Mouse (Mus musculus): ENCODE data around the gene Nxnl1.

Nxnl1 gene

GRCm38 (mm10) chr8:71593556-71594323, 27.3 kb upstream of the Nxnl1 start:
- ChIA-PET CTCF (interaction anchor here in 3 of 4 experiments (0.7 to 6.5 kb wide), 11 partner anchors 9 to 86 kb away, joined by 3 to 40 read pairs (median 4); partner anchors contain the start of gene Slc27a1 (in 1 of the 3)), POLR2A (interaction anchor here in 3 of 4 experiments (0.5 to 6.7 kb wide), 24 partner anchors 9 to 108 kb away, joined by 3 to 104 read pairs (median 5); partner anchors contain the start of genes Slc27a1 (in 3 of the 3), B3gnt3 (in 1 of the 3), Colgalt1 (in 1 of the 3) and Jak3 (in 1 of the 3))

GRCm38 (mm10) chr8:71592374-71593170, 26.2 kb upstream of the Nxnl1 start:
- POLR2A ChIA-PET, result interaction anchor here (0.6 to 6.7 kb wide), 43 partner anchors 10 to 330 kb away, joined by 3 to 104 read pairs (median 5); partner anchors contain the start of genes Colgalt1 (in 3 of the 4), Slc27a1 (in 3 of the 4), Tmem221 (in 2 of the 4) and Jak3 (in 1 of the 4)
- CTCF ChIA-PET, result interaction anchor here in 2 of 4 experiments (0.6 to 6.5 kb wide), 15 partner anchors 10 to 136 kb away, joined by 3 to 40 read pairs (median 7); partner anchors contain the start of genes Colgalt1 (in 1 of the 2), Slc27a1 (in 1 of the 2) and Tmem221 (in 1 of the 2)

- CTCF ChIA-PET, result interaction anchor here (0.6 to 6.5 kb wide), 15 partner anchors 11 to 137 kb away, joined by 3 to 40 read pairs (median 7); partner anchors contain the start of genes Colgalt1 (in 1 of the 4) and Slc27a1 (in 1 of the 4)
- POLR2A ChIA-PET, result interaction anchor here (0.5 to 6.7 kb wide), 44 partner anchors 8 to 945 kb away, joined by 3 to 104 read pairs (median 4); partner anchors contain the start of genes Colgalt1 (in 3 of the 4), Slc27a1 (in 3 of the 4), Tmem221 (in 3 of the 4) and Mvb12a (in 2 of the 4)
Measured at GRCm38 (mm10) chr8:71591471-71592373, 25.3 kb upstream of the Nxnl1 start, which contains the start of gene Pgls. Pgls (plus strand) TSS chr8:71592176.

- POLR2A ChIA-PET, result interaction anchor here (0.7 to 6.7 kb wide), 29 partner anchors 9 to 332 kb away, joined by 3 to 104 read pairs (median 5); partner anchors contain the start of genes Colgalt1 (in 3 of the 4), Slc27a1 (in 3 of the 4), Tmem221 (in 3 of the 4) and Mvb12a (in 2 of the 4)
- CTCF ChIA-PET, result interaction anchor here (0.6 to 6.5 kb wide), 13 partner anchors 11 to 80 kb away, joined by 3 to 40 read pairs (median 7); partner anchors contain the start of genes Colgalt1 (in 1 of the 4) and Slc27a1 (in 1 of the 4)
Measured at GRCm38 (mm10) chr8:71591017-71591416, 24.6 kb upstream of the Nxnl1 start.

- CTCF ChIA-PET, result interaction anchor here in 3 of 4 experiments (1.0 to 2.3 kb wide), 4 partner anchors 14 to 30 kb away, joined by 3 to 7 read pairs (median 4); no protein-coding TSS in a partner anchor
- POLR2A ChIA-PET, result interaction anchor here in 2 of 4 experiments (0.8 to 4.0 kb wide), 9 partner anchors 8 to 41 kb away, joined by 3 to 20 read pairs (median 6); partner anchors contain the start of gene Slc27a1 (in 1 of the 2)
Measured at GRCm38 (mm10) chr8:71588762-71589161, 22.4 kb upstream of the Nxnl1 start.

- POLR2A ChIA-PET, result interaction anchor here in 3 of 4 experiments (0.8 to 4.0 kb wide), 10 partner anchors 8 to 43 kb away, joined by 3 to 20 read pairs (median 5); partner anchors contain the start of genes Colgalt1 (in 1 of the 3), Slc27a1 (in 1 of the 3) and Tmem221 (in 1 of the 3)
- CTCF ChIA-PET, result interaction anchor here (0.6 to 2.0 kb wide), 15 partner anchors 9 to 742 kb away, joined by 3 to 12 read pairs (median 4); partner anchors contain the start of genes Slc27a1 (in 2 of the 4) and Tmem221 (in 1 of the 4)
Measured at GRCm38 (mm10) chr8:71586891-71587290, 20.5 kb upstream of the Nxnl1 start.

- CTCF ChIA-PET, result interaction anchor here (0.6 to 4.2 kb wide), 22 partner anchors 10 to 115 kb away, joined by 3 to 40 read pairs (median 4); partner anchors contain the start of genes Tmem221 (in 2 of the 4), Colgalt1 (in 1 of the 4), Mrpl34 (in 1 of the 4) and Pgls (in 1 of the 4)
- POLR2A ChIA-PET, result interaction anchor here in 3 of 4 experiments (0.5 to 5.8 kb wide), 27 partner anchors 9 to 738 kb away, joined by 3 to 78 read pairs (median 5); partner anchors contain the start of genes Pgls (in 3 of the 3), Slc27a1 (in 2 of the 3), Colgalt1 (in 1 of the 3) and Fcho1 (in 1 of the 3)
Measured at GRCm38 (mm10) chr8:71580201-71580600, 13.8 kb upstream of the Nxnl1 start.

- CTCF ChIA-PET, result interaction anchor here (0.8 to 4.2 kb wide), 21 partner anchors 9 to 114 kb away, joined by 3 to 40 read pairs (median 4); partner anchors contain the start of genes Tmem221 (in 2 of the 4), Colgalt1 (in 1 of the 4), Mrpl34 (in 1 of the 4) and Pgls (in 1 of the 4)
- POLR2A ChIA-PET, result interaction anchor here in 3 of 4 experiments (0.5 to 5.8 kb wide), 29 partner anchors 8 to 740 kb away, joined by 3 to 78 read pairs (median 5); partner anchors contain the start of genes Pgls (in 3 of the 3), Colgalt1 (in 2 of the 3), Slc27a1 (in 2 of the 3) and Ankle1 (in 1 of the 3)
Measured at GRCm38 (mm10) chr8:71579476-71579875, 13.1 kb upstream of the Nxnl1 start.

GRCm38 (mm10) chr8:71579009-71579408, 12.6 kb upstream of the Nxnl1 start:
- ChIA-PET POLR2A (interaction anchor here in 2 of 4 experiments (0.7 to 5.8 kb wide), 16 partner anchors 9 to 739 kb away, joined by 3 to 78 read pairs (median 6); partner anchors contain the start of genes Colgalt1 (in 2 of the 2), Pgls (in 2 of the 2), Slc27a1 (in 2 of the 2) and Ankle1 (in 1 of the 2)), CTCF (interaction anchor here (0.8 to 4.2 kb wide), 11 partner anchors 9 to 82 kb away, joined by 3 to 40 read pairs (median 6); partner anchors contain the start of genes Pgls (in 1 of the 4) and Slc27a1 (in 1 of the 4))

- POLR2A ChIA-PET, result interaction anchor here in 2 of 4 experiments (0.8 to 5.8 kb wide), 13 partner anchors 8 to 65 kb away, joined by 3 to 78 read pairs (median 5); partner anchors contain the start of genes Colgalt1 (in 2 of the 2), Pgls (in 2 of the 2), Slc27a1 (in 2 of the 2) and Tmem221 (in 1 of the 2)
- CTCF ChIA-PET, result interaction anchor here (0.7 to 1.5 kb wide), 6 partner anchors 10 to 1057 kb away, joined by 3 to 6 read pairs (median 3); partner anchors contain the start of genes Slc27a1 (in 1 of the 4) and Tmem221 (in 1 of the 4)
Measured at GRCm38 (mm10) chr8:71577856-71578387, 11.5 kb upstream of the Nxnl1 start.

GRCm38 (mm10) chr8:71575020-71575419, 8.6 kb upstream of the Nxnl1 start:
- POLR2A ChIA-PET, result interaction anchor here in 3 of 4 experiments (0.5 to 2.5 kb wide), 7 partner anchors 9 to 397 kb away, joined by 3 to 10 read pairs (median 4); partner anchors contain the start of genes Pgls (in 1 of the 3) and Tmem221 (in 1 of the 3)
- CTCF ChIA-PET, result interaction anchor here in 2 of 4 experiments (0.6 to 1.3 kb wide), 4 partner anchors 13 to 113 kb away, joined by 3 to 5 read pairs (median 4); partner anchors contain the start of gene Colgalt1 (in 1 of the 2)

- ChIA-PET CTCF (interaction anchor here in 3 of 4 experiments (0.6 to 1.6 kb wide), 5 partner anchors 12 to 113 kb away, joined by 3 to 5 read pairs (median 4); partner anchors contain the start of gene Colgalt1 (in 1 of the 3)), POLR2A (interaction anchor here in 3 of 4 experiments (0.5 to 2.5 kb wide), 11 partner anchors 10 to 397 kb away, joined by 3 to 10 read pairs (median 4); partner anchors contain the start of genes Colgalt1 (in 1 of the 3), Pgls (in 1 of the 3) and Tmem221 (in 1 of the 3))
Measured at GRCm38 (mm10) chr8:71574426-71574825, 8.0 kb upstream of the Nxnl1 start.

GRCm38 (mm10) chr8:71572847-71573633, 6.6 kb upstream of the Nxnl1 start:
- POLR2A ChIA-PET, result interaction anchor here in 3 of 4 experiments (0.6 to 2.5 kb wide), 9 partner anchors 11 to 919 kb away, joined by 3 to 10 read pairs (median 4); partner anchors contain the start of genes Pgls (in 2 of the 3), Colgalt1 (in 1 of the 3) and Tmem221 (in 1 of the 3)
- CTCF ChIA-PET, result interaction anchor here in 3 of 4 experiments (0.5 to 1.6 kb wide), 7 partner anchors 10 to 132 kb away, joined by 3 to 9 read pairs (median 4); no protein-coding TSS in a partner anchor

All from embryonic stem cell, embryonic (primary cell).